Mouse (Mus musculus) mouse trophoblast stem cell (cell line): ENCODE measurements around the gene B4galnt3.

Source experiments
- in situ Hi-C, 2 experiments: fragments of 300-500 bp; cut with MseI, MboI; formaldehyde crosslinking; loops; 2 replicates in 1 of 2; 3 replicates in 1 of 2; pipeline ENCODE4 v1.15.1; 2025

The B4galnt3 gene

DNA sequence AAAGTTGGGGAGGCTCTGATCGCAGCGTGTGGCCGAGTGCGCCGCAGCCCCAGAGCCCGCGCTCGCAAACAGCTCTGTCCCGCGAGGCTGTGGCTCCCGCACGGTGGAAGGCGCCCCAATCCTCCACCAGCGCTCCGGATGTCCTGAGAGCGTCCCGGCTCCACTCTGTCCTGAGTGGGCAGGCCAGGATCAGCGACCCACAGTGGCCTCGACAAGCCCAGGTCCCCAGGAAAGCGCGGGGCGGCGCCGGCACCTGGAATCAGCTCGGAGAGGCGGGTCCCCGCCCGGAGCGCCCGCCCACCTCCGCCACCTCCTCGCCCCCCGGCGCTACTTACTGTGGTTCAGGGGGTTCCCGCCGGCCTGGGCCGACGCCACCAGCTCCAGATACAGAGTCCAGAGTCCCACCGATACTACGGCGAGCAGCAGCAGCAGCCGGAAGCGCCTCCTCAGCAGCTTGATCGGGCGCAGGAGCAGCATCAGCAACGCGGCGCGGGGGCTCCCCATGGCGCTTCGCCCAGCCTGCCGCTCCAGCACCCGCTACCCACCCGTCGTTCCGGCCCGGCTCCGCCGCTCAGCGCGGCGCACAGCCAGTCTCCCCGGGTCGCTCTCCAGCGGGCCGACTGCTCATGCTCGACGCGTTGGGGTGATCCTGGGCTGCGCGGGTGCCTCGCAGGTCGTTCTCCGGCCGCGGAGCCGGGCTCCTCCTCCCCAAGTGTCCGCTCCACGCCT lies at the start of gene B4galnt3, which contains the start of gene D330020A13Rik:
TSS of gene B4galnt3 (minus strand) at position 504 of the 729 bp plus-strand sequence.
TSS of gene D330020A13Rik (plus strand) at position 309 of the 729 bp plus-strand sequence.
- in situ Hi-C loops, result no loop called here

DNA sequence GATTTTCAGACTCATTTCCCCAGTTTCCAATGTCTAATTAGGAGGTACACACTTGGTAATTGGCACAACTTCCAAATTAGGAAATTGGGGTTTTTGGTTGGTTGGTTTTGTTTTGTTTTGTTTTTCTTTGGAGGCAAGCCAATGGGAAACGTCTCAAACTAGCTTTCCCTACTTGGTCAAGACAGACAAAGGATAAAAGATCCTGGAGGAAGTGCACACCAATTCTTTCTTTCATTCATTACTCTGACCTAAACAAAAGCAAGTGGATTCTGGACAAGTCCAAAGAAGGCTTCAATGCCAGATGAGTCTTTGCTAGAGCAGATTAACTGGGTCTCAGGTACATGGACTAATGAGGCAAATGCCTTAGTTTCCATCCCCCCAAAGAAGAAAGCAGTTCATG lies 49.6 kb upstream of the B4galnt3 start:
- in situ Hi-C loops, result no loop called here

GRCm38 (mm10) chr6:120332351-120332750 lies 38.0 kb upstream of the B4galnt3 start:
- in situ Hi-C loops, result no loop called here

DNA sequence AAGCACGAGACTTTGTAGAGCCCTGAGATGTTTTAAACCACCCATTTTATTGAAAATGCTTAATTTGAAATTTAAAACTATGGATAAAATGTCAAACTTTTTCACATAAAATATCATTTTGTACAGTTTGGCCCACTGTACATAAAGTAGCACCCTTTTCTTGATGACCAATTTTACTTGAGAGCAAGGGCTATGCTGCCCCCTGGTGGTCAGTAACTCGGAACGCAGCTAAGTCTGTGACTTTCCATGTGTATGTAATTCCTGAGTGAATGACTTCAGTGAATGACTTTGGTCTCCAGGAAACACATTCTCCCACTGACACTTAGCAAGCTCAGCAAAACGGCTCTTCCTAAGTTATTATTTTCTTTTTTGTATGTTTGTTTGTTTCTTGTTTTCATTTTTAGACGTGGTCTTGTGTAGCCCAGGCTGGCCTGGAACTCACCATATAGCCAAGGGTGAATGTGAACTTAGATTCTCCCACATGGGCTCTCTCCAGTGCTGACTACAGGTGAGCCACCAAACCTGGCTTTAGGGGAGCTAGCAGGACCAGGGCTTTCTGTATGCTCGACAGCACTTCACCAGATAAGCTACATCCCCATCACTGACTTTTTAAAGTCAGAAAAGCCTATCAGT lies 30.1 kb upstream of the B4galnt3 start:
- in situ Hi-C loops, result no loop called here

DNA sequence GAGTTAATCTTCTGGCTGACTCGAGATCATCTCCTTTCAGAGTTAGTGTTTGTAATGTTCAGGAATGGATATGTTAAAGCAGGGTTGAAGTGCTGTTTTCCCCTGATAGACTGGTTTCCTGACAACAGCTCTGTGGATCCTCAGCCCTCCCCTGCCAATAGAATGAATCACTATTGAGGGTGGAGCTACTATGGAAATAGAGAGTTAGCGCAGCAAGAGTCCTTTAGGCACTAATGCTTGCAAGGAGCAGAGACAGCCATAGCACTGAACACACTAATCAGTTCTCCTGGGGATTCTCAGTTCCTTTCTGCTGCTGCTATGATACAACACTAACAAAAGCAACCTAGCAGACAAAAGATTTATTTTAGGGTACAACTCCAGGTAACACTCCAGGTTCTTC lies 26.0 kb upstream of the B4galnt3 start:
- in situ Hi-C loops, result no loop called here

- in situ Hi-C loops, result no loop called here
These were observed 24.8 kb upstream of the B4galnt3 start for GRCm38 (mm10) chr6:120319129-120319528.

DNA sequence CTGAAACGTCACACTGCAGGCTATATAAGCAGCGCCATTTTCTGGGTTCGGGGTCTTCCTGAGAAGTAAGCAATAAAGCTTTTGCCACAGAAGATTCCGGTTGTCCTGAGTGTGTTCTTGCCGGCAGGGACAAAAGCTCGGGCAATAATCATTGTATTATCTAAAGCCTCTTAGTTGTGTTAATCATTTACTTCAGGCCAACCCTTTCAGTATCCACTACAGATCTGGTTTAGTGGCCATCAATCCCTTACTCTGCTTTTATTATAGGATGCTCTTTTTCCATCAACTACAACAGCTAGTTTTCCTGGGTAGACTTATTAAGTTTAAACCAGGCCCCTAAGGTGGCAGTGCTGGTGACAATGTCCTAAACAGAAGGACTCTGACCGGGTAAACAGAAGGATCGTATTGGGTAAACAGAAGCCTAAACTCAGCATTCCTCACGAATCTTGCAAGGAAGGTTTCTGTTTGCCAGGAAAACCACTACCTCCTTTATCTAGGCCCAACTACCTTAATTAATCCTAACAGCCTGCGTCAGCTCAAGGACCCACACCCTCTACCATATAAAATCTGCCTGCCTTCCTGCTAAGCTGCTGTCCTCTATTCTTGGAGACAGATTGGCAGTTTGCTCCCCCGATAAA lies 24.1 kb upstream of the B4galnt3 start:
- in situ Hi-C loops, result no loop called here

DNA sequence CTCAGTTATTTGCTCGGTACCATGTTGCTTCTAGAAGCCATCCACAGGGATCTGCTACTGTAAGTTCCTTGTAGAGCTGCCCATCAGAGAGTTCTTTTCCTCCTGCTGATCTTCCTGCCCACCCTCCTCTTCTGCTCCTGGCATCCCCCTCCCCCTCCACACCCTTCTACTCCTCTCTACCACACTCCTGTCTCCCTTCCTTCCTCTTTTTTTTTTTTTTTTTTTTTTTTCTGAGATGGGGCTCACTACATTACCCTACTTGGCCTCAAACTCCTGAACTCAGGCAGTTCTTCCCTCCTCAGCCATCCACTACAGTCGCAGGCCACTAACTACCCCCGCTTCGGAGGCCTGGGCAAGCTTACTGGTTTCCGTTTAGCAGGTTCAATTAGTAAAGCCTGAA lies 18.1 kb upstream of the B4galnt3 start:
- in situ Hi-C loops, result no loop called here

DNA sequence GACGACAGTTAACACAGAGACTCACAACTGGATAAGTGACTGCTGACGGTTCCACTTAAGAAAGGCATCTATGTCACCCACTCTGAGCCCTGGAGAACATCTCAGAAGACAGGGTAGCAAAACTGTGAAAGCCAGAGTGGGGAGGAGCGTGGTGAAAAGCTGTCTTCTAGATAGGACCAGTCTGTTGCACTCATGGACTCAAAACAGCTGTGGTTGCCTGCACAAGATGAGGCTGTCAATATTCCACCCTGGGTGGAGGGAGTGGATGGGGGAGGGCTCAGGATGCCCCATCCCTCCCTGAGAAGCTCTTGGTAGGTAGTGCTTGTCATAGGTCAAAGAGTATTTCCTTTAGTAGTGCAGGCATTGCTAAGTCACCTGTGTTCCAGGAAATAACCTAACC lies 15.4 kb upstream of the B4galnt3 start:
- in situ Hi-C loops, result no loop called here

DNA sequence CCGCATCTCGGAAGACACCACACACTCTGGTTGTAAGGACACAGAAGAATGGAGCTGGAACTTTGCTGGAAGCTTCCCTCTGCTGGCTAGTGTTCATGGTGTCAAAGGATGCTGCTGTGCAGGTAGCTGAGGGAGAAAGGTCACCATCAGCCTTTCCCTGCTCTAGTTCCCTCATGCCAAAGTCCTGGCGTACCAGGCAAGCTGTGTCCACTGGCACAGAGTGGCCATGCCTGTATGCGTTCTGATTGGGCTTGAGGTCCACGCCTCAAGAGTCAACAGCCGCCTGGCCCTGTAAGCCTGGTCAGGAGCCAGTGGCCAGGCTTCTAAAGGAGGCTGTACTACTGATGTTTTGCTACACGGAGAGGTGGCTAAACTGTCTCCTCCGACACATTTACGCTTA lies 15.0 kb upstream of the B4galnt3 start:
- in situ Hi-C loops, result no loop called here

- in situ Hi-C loops, result no loop called here
These were observed 12.7 kb upstream of the B4galnt3 start for GRCm38 (mm10) chr6:120306859-120307594.

DNA sequence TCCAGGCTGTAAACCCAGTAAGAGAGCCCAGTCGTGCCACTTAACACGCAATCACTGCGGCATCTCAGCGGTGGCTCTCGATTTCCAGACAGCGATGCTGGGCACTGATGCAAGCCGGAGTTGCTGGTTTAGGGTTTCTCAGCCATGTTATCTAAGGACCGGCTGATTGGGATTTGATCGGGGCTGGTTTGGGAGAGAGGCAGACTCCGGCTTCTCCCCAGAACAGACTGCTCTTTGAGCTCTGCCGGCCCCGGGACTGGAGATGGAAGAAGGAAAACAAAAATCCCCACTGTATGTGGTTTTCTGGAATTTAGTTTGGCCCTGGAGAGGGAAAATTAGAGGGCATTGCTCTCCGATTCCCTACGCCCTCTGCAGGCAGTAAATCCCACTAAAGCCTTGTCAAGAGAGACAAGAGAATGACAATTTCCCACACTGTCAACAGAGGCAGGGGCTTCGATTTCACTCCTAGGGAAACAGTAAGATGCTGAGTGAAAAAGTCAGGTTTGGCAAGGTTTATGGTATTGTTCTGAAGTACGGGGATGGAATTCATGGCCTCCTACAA lies 8.5 kb upstream of the B4galnt3 start:
- in situ Hi-C loops, result loop anchor here in 1 of 2 experiments (5.0 kb wide), 1 partner anchor 71 kb away; no protein-coding TSS in a partner anchor

DNA sequence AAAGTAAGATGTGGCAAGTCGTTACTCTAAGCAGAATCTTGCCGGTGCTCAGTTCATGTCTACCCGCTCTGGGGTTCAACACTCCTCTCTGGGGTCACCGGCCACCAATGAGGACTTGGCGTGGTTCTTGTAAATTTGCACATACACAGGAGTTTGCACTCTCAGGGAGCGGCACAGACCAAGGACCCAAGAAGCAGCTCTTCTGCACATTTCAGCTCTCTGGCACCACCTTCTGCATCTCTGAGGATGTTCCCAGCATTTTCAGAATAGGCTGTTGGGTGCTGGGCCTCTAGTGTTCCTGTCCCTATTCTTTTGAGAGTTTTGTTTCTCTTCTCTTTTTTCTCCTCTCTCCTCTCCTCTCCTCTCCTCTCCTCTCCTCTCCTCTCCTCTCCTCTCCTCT lies 6.8 kb upstream of the B4galnt3 start:
- in situ Hi-C loops, result loop anchor here in 1 of 2 experiments (5.0 kb wide), 1 partner anchor 69 kb away; no protein-coding TSS in a partner anchor

GRCm38 (mm10) chr6:120296589-120296988 lies 2.2 kb upstream of the B4galnt3 start:
- in situ Hi-C loops, result loop anchor here in 1 of 2 experiments (5.0 kb wide), 1 partner anchor 74 kb away; no protein-coding TSS in a partner anchor

GRCm38 (mm10) chr6:120294785-120295133 lies 400 bp upstream of the B4galnt3 start:
- in situ Hi-C loops, result loop anchor here in 1 of 2 experiments (5.0 kb wide), 1 partner anchor 72 kb away; no protein-coding TSS in a partner anchor

- in situ Hi-C loops, result no loop called here
These were observed 2.9 kb downstream of the B4galnt3 start for GRCm38 (mm10) chr6:120291396-120292009.

DNA sequence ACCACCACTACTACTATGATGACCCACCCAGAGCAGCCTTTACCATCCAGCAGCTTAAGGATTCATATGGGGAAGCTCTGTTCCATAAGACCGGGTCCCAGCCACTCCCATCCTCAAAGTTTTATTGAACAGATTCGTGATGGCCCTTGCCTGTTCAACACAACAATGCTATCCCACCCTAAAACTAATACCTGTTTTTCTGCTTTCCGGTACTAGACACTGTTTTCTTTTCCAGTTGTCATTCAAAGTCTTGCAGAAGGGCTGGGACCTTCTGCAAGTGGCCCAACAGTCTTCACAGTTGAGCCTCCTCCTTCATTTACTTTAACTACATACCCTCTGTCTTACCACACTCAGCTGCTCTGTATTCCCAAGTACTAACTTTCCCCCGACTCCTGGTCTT lies 4.9 kb downstream of the B4galnt3 start:
- in situ Hi-C loops, result no loop called here

- in situ Hi-C loops, result no loop called here
These were observed 5.8 kb downstream of the B4galnt3 start for GRCm38 (mm10) chr6:120288541-120288940.

DNA sequence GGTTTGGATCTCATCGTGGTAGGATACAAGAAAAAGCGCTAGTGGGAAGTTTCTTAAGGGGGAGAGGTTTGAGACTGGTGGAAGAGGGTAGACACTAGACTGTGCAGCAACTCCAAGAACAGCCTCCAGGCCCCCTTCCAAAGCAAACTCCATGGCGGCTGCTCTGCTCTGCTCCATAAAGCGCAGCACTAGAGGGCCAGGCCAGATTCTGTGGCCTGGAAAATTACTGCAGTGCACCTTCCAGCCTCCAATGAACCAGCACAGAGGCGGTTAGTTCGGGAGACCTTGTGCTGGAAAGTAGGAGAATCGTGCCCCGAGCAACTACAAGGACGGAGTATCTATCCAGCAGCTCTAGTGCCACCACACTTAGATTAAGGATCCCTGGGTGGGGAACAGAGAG lies 7.1 kb downstream of the B4galnt3 start:
- in situ Hi-C loops, result no loop called here

GRCm38 (mm10) chr6:120276874-120277449 lies 17.4 kb downstream of the B4galnt3 start:
- in situ Hi-C loops, result no loop called here

GRCm38 (mm10) chr6:120275301-120275700 lies 19.1 kb downstream of the B4galnt3 start:
- in situ Hi-C loops, result no loop called here
